Mouse (Mus musculus) layer of hippocampus, adult 2 months (tissue): ENCODE measurements around the gene Cpa1. TPM values are rescaled to one million over a fixed set of nuclear protein-coding genes. Genes with fewer than 3 reads are reported as not detected.

Experiments used
- DNase-seq, 2 experiments: peaks; one replicate each; pipeline ENCODE4 v3.0.0; 2022; ENCODE audit warnings: low spot score in 2 of 2
- H3K27ac ChIP-seq: fragments of 200-600 bp; 2 replicates; pipeline ENCODE4 v1.8.1; 2022
- H3K4me3 ChIP-seq: fragments of 200-600 bp; 2 replicates; pipeline ENCODE4 v1.8.1; 2022; ENCODE audit warnings: mild to moderate bottlenecking
- CTCF ChIP-seq: fragments of 200-600 bp; conservative IDR thresholded peaks from 2 replicates; pipeline ENCODE4 v1.8.1; 2022; ENCODE audit warnings: antibody characterized with exemption, mild to moderate bottlenecking, moderate library complexity
- long read RNA-seq, 2 experiments: library from polyadenylated mRNA; stranded (forward); transcript quantifications; one replicate each; pipeline ENCODE4 v2.0.0; 2021; ENCODE audit warnings: borderline mapping rate in 2 of 2
- total RNA-seq, 2 experiments: library from RNA; stranded (reverse); gene quantifications; 2 replicates each; pipeline ENCODE4 v1.2.3; 2021

Cpa1 gene
- total RNA-seq = not detected
- long read RNA-seq, experiment 1 = 0 reads
- long read RNA-seq, experiment 2 = 0 reads

- no peak for DNase-seq
- Histone ChIP-seq H3K4me3 (no peak within 1 kb of the TSS), H3K27ac (no peak within 1 kb of the TSS)
- no peak for TF ChIP-seq CTCF
Measured at GRCm38 (mm10) chr6:30638674-30639268, at the start of gene Cpa1. Gene Cpa1 (plus strand): TSS chr6:30639218.

- TF ChIP-seq CTCF = no peak
- Histone ChIP-seq H3K27ac (no peak overlapping the region), H3K4me3 (no peak overlapping the region)
- no peak for DNase-seq
Measured at GRCm38 (mm10) chr6:30589819-30590218, 49.2 kb upstream of the Cpa1 start.

DNA sequence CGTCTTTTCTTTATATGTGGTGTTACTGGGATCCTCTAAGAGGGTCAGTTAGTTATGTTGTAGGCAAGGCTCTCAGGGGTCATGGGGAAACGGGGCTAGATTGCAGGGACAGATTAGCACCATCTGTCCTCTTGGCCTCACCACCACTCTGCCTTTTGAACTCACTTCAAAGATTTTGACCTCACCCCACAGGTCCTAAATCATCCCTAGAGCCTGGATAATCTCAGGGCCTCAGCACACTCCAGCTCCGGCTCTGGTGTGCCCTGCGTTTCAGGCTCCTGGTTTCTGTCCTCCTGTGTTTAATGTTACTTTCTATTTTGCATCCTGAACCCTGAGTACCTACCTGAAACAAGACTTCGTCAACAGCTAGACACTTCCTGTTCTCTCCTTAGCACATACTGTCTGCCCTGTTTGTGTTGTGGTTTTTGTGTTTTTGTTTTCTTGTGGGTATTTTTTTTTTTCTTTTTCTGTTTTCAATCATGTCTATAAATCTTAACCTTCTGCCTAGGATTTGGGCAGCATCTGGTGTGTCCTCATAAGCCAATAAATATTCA lies 47.1 kb upstream of the Cpa1 start:
- DNase-seq = no peak
- no peak overlapping the region for H3K4me3 ChIP-seq
- no peak overlapping the region for H3K27ac ChIP-seq
- no peak for TF ChIP-seq CTCF

GRCm38 (mm10) chr6:30592417-30592974 lies 46.5 kb upstream of the Cpa1 start:
- Histone ChIP-seq H3K27ac (no peak overlapping the region), H3K4me3 (no peak overlapping the region)
- no peak for DNase-seq
- no peak for TF ChIP-seq CTCF

GRCm38 (mm10) chr6:30594364-30594763 lies 44.7 kb upstream of the Cpa1 start:
- Histone ChIP-seq H3K27ac (no peak overlapping the region), H3K4me3 (no peak overlapping the region)
- no peak for TF ChIP-seq CTCF
- DNase-seq = no peak

DNA sequence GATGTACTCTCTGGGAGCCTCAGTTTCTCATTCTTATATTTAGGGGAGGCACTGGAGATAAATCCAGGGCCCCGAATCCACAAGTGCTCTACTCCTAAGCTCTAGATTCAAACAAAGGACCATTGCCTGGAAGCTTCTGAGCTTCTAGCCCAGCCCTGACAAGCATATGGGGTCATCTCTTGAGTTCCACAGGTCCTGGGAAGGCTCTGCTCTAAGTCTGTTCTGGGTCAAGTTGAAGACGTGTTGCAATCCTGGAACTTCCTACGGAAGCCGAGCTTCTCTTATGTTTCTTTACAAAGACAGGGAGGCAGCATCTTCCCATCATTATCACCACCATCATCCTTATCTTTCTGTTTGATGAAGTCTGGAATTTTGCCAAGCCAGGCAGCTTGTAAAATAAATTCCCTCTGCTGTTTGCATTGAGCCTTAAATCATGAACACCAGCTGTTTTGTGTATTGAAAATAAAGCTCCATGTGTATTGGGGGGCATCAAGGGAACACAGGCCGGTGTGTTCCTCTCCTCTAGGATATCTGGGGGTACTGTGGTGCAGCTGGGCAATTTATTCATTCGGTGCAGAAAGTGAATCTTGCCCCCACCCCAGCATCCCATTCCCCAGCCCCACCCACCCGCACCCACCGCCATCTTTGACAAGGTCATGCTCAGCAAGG lies 42.7 kb upstream of the Cpa1 start:
- Histone ChIP-seq H3K4me3 (no peak overlapping the region), H3K27ac (no peak overlapping the region)
- DNase-seq = no peak
- no peak for TF ChIP-seq CTCF

- H3K4me3 ChIP-seq = no peak overlapping the region
- no peak for DNase-seq
- no peak for TF ChIP-seq CTCF
Measured at GRCm38 (mm10) chr6:30600033-30600432, 39.0 kb upstream of the Cpa1 start.

DNA sequence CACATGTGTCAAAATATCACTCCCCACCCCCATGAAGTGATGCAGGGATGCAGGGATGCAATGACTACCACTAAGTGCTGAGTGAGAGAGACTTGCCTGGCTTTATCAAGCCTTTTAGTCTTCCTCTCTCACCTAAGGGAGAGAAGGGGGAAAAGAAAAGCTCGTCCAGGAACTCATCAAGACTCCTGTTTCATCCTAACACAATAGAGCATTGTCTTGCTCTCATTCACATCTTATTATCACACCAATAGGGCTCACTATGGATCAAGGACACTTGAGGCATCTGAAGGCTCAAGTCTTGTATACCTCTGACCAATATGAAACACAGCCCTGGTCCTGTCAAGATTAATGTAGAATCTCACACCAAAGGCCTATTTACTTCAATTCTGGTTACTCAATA lies 38.0 kb upstream of the Cpa1 start:
- TF ChIP-seq CTCF = no peak
- Histone ChIP-seq H3K27ac (no peak overlapping the region), H3K4me3 (no peak overlapping the region)
- no peak for DNase-seq

More at GRCm38 (mm10) chr6:30600033-30600432, 39.0 kb upstream of the Cpa1 start:
- no peak overlapping the region for H3K27ac ChIP-seq

DNA sequence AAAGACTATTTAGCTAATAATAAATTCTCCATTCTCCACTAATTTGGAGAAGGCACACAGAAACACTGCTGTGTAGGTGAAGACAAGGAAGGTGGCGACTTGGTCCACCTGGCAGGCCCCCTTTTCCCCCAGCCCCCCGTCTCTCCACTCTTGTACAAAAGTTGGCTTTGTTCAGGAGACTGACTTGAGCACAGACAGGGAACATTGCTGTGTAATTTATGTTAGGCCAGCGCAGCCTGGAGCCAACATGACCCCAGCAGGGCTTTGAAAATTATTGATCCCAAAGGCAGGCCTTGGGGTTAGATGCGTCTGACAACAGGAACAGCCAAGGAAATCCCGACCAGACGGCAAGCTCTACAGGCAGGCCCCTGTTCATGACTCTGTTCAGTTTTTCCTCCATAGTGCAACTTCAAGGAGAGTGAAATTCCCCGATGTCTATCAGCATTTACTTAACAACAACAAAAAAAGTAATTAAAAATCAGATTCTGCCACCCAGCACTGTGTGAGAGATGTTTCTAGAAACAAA lies 34.6 kb upstream of the Cpa1 start:
- TF ChIP-seq CTCF = no peak
- no peak for DNase-seq
- H3K27ac ChIP-seq = no peak overlapping the region
- no peak overlapping the region for H3K4me3 ChIP-seq

- Histone ChIP-seq H3K4me3 (no peak overlapping the region), H3K27ac (no peak overlapping the region)
- no peak for DNase-seq
- no peak for TF ChIP-seq CTCF
Measured at GRCm38 (mm10) chr6:30605111-30605510, 33.9 kb upstream of the Cpa1 start.

GRCm38 (mm10) chr6:30605672-30606071 lies 33.3 kb upstream of the Cpa1 start:
- DNase-seq = no peak
- Histone ChIP-seq H3K27ac (no peak overlapping the region), H3K4me3 (no peak overlapping the region)
- TF ChIP-seq CTCF = no peak

GRCm38 (mm10) chr6:30610710-30611109 lies 28.3 kb upstream of the Cpa1 start, which contains the start of gene Cpa5:
Gene Cpa5 (plus strand): TSS chr6:30611010.
- H3K27ac ChIP-seq = no peak within 1 kb of the TSS
- TF ChIP-seq CTCF = no peak
- no peak within 1 kb of the TSS for H3K4me3 ChIP-seq
- no peak for DNase-seq

DNA sequence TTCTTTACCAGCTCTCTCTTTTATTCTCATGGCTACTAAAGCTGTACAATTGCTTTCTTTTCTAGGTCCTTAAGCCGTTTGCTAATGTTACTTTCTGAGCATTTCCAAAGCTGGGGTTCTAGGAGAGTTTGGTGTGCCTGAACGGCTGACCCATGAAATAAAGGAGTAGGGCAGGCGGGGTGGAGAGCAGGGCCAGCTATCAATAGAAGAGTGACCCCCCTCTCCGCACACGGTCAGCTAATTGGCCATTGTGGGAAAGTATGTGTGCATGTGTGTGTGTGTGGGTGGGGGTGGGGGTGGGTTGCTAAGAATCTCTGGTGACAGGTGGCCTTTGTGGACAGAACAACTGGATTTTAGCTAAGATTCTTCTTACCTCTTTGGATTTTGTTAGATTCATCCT lies 27.8 kb upstream of the Cpa1 start:
- no peak for TF ChIP-seq CTCF
- no peak overlapping the region for H3K4me3 ChIP-seq
- no peak for DNase-seq

More for the DNA sequence above, 27.8 kb upstream of the Cpa1 start:
- no peak overlapping the region for H3K27ac ChIP-seq
